Mouse (Mus musculus): ENCODE results near the gene AU040320.

GRCm38 (mm10) chr4:126803268-126803873, 50.0 kb downstream of the AU040320 start:
- 0 out of 2 replicates have a peak, but pooled peaks have one; percentile 23 for TF ChIP-seq EP300 (IDR thresholded peaks at IDR 0.05; ENCODE audit: insufficient read depth, low read depth, low read length)
- TF ChIP-seq CTCF (IDR thresholded peaks at IDR 0.05): no peak
- no peak for TF ChIP-seq POLR2A (IDR thresholded peaks at IDR 0.05; ENCODE audit: insufficient read depth, low read depth, low read length)
